Mouse (Mus musculus) forebrain, embryonic 14.5 days (tissue): ENCODE data around the gene Itga1. TPM values are rescaled to one million over a fixed set of nuclear protein-coding genes. Genes with fewer than 3 reads are reported as not detected.

Experiments
- ATAC-seq: fragments of 200-750 bp; cut with Nextera tagmentation; 2 replicates; pipeline ENCODE4 v1.8.0; 2017; ENCODE audit warnings: mild to moderate bottlenecking, moderate library complexity
- DNase-seq: peaks from one replicate; pipeline ENCODE4 v3.0.0-alpha.2; 2015; ENCODE audit warnings: low spot score
- H3K27ac ChIP-seq: fragments of 300-500 bp; sonication (generic); 2 replicates; pipeline ENCODE4 v1.5.1; 2014; ENCODE audit warnings: low read depth, mild to moderate bottlenecking, control low read depth, low read length, moderate library complexity
- H3K27me3 ChIP-seq: fragments of 300-500 bp; sonication (generic); replicated peaks from 2 replicates; pipeline ENCODE4 v1.6.1; 2014; ENCODE audit warnings: low read length, control low read depth, mixed read lengths; ENCODE audit not compliant: control insufficient read depth, insufficient read depth
- H3K36me3 ChIP-seq: fragments of 300-500 bp; sonication (generic); 2 replicates; pipeline ENCODE4 v1.6.1; 2014; ENCODE audit warnings: low read length, control low read depth; ENCODE audit not compliant: control insufficient read depth, insufficient read depth
- H3K4me1 ChIP-seq: fragments of 300-500 bp; sonication (generic); 2 replicates; pipeline ENCODE4 v1.6.1; 2014; ENCODE audit warnings: antibody characterized with exemption, low read length, control low read depth; ENCODE audit not compliant: control insufficient read depth, insufficient read depth
- H3K4me2 ChIP-seq: fragments of 300-500 bp; sonication (generic); 2 replicates; pipeline ENCODE4 v1.6.1; 2014; ENCODE audit warnings: mild to moderate bottlenecking, control low read depth, low read length
- H3K4me3 ChIP-seq: fragments of 300-500 bp; sonication (generic); 2 replicates; pipeline ENCODE4 v1.5.1; 2014; ENCODE audit warnings: low read depth, low read length, control low read depth
- H3K9ac ChIP-seq: fragments of 300-500 bp; sonication (generic); 2 replicates; pipeline ENCODE4 v1.6.1; 2014; ENCODE audit warnings: mild to moderate bottlenecking, low read length, control low read depth, moderate library complexity
- H3K9me3 ChIP-seq: fragments of 300-500 bp; sonication (generic); replicated peaks from 2 replicates; pipeline ENCODE4 v1.6.1; 2016; ENCODE audit warnings: low read length, control low read depth, mixed read lengths; ENCODE audit not compliant: control insufficient read depth
- WGBS: fragments of 180-500 bp; shearing (Covaris S2); extraction: QIAGEN DNeasy Blood & Tissue Kit; methylation state at CpG from one replicate; pipeline ENCODE4 v1.1.7; 2014; 5-methylcytosine and 5-hydroxymethylcytosine counted together
- polyA plus RNA-seq: library from polyadenylated mRNA; unstranded; fragments of >200 nt; fragmentation: Nextera tagmentation; extraction: Ambion mirVana; gene quantifications from 2 replicates; pipeline ENCODE4 v1.2.1, GENCODE M21; 2014

Gene Itga1
- polyA plus RNA-seq, 1 experiment from 2014 or later = 5.8 TPM

DNA sequence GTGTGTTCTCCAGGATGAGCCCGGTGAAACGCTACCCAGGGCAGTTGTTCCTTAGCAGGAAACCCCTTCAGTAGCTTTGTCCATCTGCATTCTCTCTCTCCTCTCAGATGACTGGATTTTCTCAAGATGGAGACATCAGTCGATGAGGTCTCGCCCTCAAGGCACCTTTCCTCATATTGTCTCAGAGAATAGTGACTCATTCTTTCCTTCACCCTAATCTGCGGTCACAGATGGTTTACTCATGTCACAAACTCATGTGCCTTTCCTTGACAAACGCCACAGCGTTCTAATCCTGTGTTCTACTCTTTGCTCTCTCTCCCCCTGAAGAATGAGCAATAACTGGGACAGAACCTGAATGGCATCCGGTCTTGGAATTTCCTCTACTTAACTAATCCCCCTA lies 5.7 kb upstream of the Itga1 start:
- DNase-seq = no peak
- WGBS = 92% methylated on average over 8 of the region's 8 CpGs
- no peaks in the 10 kb centered on the region for H3K36me3 ChIP-seq

GRCm38 (mm10) chr13:115106183-115106582 lies 4.4 kb upstream of the Itga1 start:
- DNase-seq (no peak), ATAC-seq (no peak)
- H3K9me3 ChIP-seq = no peaks in the 10 kb centered on the region
- H3K27ac ChIP-seq = no peak overlapping the region
- H3K27me3 ChIP-seq = peaks cover 7% of the 10 kb centered on the region
- H3K4me2 ChIP-seq = no peak overlapping the region
- H3K9ac ChIP-seq = no peak overlapping the region
- peaks cover 5% of the 10 kb centered on the region for H3K4me1 ChIP-seq
- H3K36me3 ChIP-seq = no peaks in the 10 kb centered on the region
- WGBS = 89% methylated on average over 10 of the region's 10 CpGs
- H3K4me3 ChIP-seq = no peak overlapping the region

More for the DNA sequence above, 5.7 kb upstream of the Itga1 start:
- no peak overlapping the region for H3K4me2 ChIP-seq
- ATAC-seq = no peak
- no peak overlapping the region for H3K4me3 ChIP-seq
- no peaks in the 10 kb centered on the region for H3K27me3 ChIP-seq
- no peaks in the 10 kb centered on the region for H3K4me1 ChIP-seq
- no peaks in the 10 kb centered on the region for H3K9me3 ChIP-seq
- H3K9ac ChIP-seq = no peak overlapping the region
- H3K27ac ChIP-seq = no peak overlapping the region

- Histone ChIP-seq H3K4me2 (no peak overlapping the region), H3K36me3 (no peaks in the 10 kb centered on the region), H3K4me1 (peaks cover 10% of the 10 kb centered on the region), H3K27me3 (peaks cover 16% of the 10 kb centered on the region), H3K9ac (no peak overlapping the region), H3K27ac (no peak overlapping the region), H3K4me3 (no peak overlapping the region), H3K9me3 (no peaks in the 10 kb centered on the region)
- no peak for ATAC-seq
- no peak for DNase-seq
- 100% methylated on average over 2 of the region's 2 CpGs for WGBS
Measured at GRCm38 (mm10) chr13:115102754-115103153, 990 bp upstream of the Itga1 start.

- H3K9ac ChIP-seq = no peak overlapping the region; the same call in 1 of the 2 replicates
- peaks cover 16% of the 10 kb centered on the region for H3K27me3 ChIP-seq
- H3K4me2 ChIP-seq = peak overlapping the region; percentile 86
- DNase-seq (peak; percentile 7), ATAC-seq (no peak)
- 14% methylated on average over 11 of the region's 11 CpGs for WGBS
- H3K4me3 ChIP-seq = peak overlapping the region; percentile 43
- H3K4me1 ChIP-seq = peaks cover 10% of the 10 kb centered on the region
- no peaks in the 10 kb centered on the region for H3K36me3 ChIP-seq
- 0 out of 2 replicates have a peak overlapping the region, but pooled peaks have one; percentile 27 for H3K27ac ChIP-seq
- H3K9me3 ChIP-seq = no peaks in the 10 kb centered on the region
Measured at GRCm38 (mm10) chr13:115100381-115101177, 1.2 kb downstream of the Itga1 start.

- ATAC-seq = no peak
- WGBS = 82% methylated on average over 9 of the region's 9 CpGs
- Histone ChIP-seq H3K27ac (no peak overlapping the region), H3K9me3 (no peaks in the 10 kb centered on the region), H3K4me2 (no peak overlapping the region), H3K27me3 (peaks cover 16% of the 10 kb centered on the region), H3K4me3 (no peak overlapping the region), H3K9ac (no peak overlapping the region), H3K36me3 (no peaks in the 10 kb centered on the region), H3K4me1 (peaks cover 10% of the 10 kb centered on the region)
- DNase-seq = no peak
Measured at GRCm38 (mm10) chr13:115099381-115099780, 2.4 kb downstream of the Itga1 start.

DNA sequence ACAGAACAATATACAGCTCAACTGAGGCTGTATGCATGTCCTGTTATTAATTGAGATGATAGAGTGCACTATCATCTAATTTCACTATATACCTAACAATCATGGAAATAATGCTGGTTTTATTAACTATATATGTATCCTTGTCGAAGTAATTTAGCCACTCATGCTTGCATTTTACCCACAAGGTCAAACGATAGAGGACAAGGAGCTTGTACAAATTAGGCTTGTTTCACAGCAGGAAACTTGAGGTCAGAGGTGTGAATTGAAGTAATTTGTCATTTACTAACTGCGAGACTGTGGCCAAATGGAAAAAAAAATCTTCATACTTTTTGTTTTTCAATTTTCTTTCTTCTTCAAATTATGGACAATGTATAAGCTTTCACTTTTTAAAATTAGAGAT lies 3.5 kb downstream of the Itga1 start:
- WGBS = 87% methylated on average over 3 of the region's 3 CpGs
- DNase-seq (no peak), ATAC-seq (no peak)
- Histone ChIP-seq H3K4me1 (peaks cover 10% of the 10 kb centered on the region), H3K27ac (no peak overlapping the region), H3K4me2 (no peak overlapping the region), H3K27me3 (peaks cover 16% of the 10 kb centered on the region), H3K4me3 (no peak overlapping the region), H3K9me3 (no peaks in the 10 kb centered on the region), H3K9ac (no peak overlapping the region), H3K36me3 (no peaks in the 10 kb centered on the region)

DNA sequence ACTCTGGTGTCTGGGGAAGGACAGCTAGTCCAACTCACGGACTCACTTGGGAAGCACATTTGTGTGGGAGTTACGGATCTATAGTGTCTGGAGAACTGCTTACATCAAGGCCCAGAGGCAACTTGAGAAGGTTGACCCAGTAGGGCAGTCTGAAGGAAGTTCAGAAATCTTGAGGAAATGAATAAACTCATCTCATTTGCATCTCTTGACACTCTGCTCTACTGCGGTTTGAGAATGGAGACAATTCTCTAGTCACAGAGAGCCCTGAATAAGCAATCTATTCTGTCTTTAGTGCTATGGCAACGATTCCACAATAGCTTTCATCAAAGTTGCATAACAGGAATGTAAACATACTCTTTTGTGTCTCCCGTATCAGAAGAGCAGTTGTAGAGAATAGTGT lies 4.8 kb downstream of the Itga1 start:
- H3K27ac ChIP-seq = no peak overlapping the region
- peaks cover 16% of the 10 kb centered on the region for H3K27me3 ChIP-seq
- WGBS = 48% methylated on average over 5 of the region's 5 CpGs
- H3K9me3 ChIP-seq = no peaks in the 10 kb centered on the region
- no peak for DNase-seq
- no peak overlapping the region for H3K4me3 ChIP-seq
- no peak overlapping the region for H3K9ac ChIP-seq
- H3K4me2 ChIP-seq = no peak overlapping the region
- no peak for ATAC-seq
- H3K4me1 ChIP-seq = peaks cover 10% of the 10 kb centered on the region
- no peaks in the 10 kb centered on the region for H3K36me3 ChIP-seq

GRCm38 (mm10) chr13:115096216-115096615 lies 5.5 kb downstream of the Itga1 start:
- ATAC-seq (no peak), DNase-seq (no peak)
- WGBS = 49% methylated on average over 2 of the region's 2 CpGs
- peaks cover 5% of the 10 kb centered on the region for H3K4me1 ChIP-seq
- H3K36me3 ChIP-seq = no peaks in the 10 kb centered on the region
- H3K9me3 ChIP-seq = no peaks in the 10 kb centered on the region
- H3K27ac ChIP-seq = no peak overlapping the region
- H3K4me2 ChIP-seq = no peak overlapping the region
- H3K4me3 ChIP-seq = no peak overlapping the region
- peaks cover 10% of the 10 kb centered on the region for H3K27me3 ChIP-seq
- H3K9ac ChIP-seq = no peak overlapping the region

- Histone ChIP-seq H3K9me3 (no peaks in the 10 kb centered on the region), H3K4me1 (no peaks in the 10 kb centered on the region), H3K9ac (no peak overlapping the region), H3K4me3 (no peak overlapping the region), H3K27ac (no peak overlapping the region), H3K36me3 (no peaks in the 10 kb centered on the region), H3K27me3 (peaks cover 2% of the 10 kb centered on the region; the same call in 1 of the 2 replicates), H3K4me2 (no peak overlapping the region)
- 94% methylated on average over 2 of the region's 2 CpGs for WGBS
- no peak for DNase-seq
- ATAC-seq = no peak
Measured at GRCm38 (mm10) chr13:115095392-115095791, 6.4 kb downstream of the Itga1 start.
